Mouse (Mus musculus): ENCODE data around the gene Nol6. TPM values are rescaled to one million over a fixed set of nuclear protein-coding genes. Genes with fewer than 3 reads are reported as not detected.
"Not testable (repeated sequence)": the region's sequence is repeated elsewhere in the genome, so short reads cannot be mapped to it uniquely, and the experiment has no call there.

Gene Nol6
- total RNA-seq, 4 experiments from 2014 or later, result 101 to 113 (median 103) TPM

- no peak for DNase-seq (ENCODE audit: low spot score in 2 of 2)
Measured at GRCm38 (mm10) chr4:41084819-41085218, 39.4 kb downstream of the Nol6 start.

- DNase-seq (ENCODE audit: low spot score in 2 of 2), result not testable (repeated sequence)
Measured at GRCm38 (mm10) chr4:41082803-41083202, 41.5 kb downstream of the Nol6 start.

DNA sequence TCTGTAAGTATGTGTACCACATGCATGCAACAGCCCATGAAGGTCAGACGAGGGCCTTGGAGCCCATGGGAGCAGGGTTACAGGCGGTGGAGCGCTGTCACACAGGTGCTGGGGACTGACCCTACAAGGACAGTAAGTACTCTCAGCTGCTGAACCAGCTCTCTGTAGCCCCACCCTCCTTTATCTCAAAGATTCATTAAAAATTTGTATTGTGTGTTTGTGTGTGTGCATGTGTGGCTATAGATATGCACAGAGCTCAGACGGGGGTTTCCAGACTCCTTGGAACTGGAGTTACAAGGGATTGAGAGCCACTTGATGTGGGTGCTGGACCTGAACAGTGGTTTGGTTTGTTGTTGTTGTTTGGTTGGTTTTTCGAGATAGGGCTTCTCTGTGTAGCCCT lies 42.5 kb downstream of the Nol6 start:
- no peak for DNase-seq (ENCODE audit: low spot score in 2 of 2)

DNA sequence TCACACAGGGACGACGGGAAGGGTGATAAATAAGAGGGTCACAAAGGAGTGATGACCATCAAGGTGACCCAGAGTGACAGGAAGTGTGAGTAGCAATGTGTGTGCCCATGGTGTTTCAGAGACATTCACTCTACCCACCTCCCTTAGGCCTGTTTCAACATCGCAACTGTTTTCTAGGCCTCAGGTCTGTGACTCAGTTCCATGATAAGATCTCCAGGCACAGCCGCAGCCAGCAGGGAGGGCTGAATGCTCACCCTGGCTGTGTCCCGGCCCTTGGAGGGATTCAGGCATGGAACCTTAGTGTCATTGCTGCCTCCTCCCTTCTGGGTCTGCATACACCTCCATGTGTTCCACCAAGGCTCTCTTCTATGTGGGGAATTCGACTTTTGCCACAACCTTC lies 45.5 kb downstream of the Nol6 start:
- no peak for DNase-seq (ENCODE audit: low spot score in 2 of 2)

DNA sequence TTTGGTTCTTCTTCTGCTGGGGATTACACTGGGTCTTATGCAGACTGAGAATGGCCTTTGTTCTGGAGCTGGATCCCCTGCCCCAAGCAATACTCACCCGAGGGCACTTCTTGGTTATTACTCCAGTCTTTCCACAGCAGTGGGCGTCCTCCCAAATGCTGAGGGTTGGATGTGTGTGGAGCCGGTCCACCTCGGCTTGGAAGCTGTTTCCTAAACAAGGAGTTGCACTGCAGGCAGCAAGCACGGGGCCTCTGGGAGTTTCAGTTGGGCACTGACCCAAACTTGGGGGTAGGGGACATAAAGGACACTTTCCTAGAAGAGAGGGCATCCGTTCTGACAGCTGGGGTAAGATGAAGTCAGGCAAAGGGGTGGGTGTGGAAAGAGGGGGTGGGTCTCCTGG lies 49.8 kb downstream of the Nol6 start:
- DNase-seq (ENCODE audit: low spot score in 2 of 2), result no peak

DNA sequence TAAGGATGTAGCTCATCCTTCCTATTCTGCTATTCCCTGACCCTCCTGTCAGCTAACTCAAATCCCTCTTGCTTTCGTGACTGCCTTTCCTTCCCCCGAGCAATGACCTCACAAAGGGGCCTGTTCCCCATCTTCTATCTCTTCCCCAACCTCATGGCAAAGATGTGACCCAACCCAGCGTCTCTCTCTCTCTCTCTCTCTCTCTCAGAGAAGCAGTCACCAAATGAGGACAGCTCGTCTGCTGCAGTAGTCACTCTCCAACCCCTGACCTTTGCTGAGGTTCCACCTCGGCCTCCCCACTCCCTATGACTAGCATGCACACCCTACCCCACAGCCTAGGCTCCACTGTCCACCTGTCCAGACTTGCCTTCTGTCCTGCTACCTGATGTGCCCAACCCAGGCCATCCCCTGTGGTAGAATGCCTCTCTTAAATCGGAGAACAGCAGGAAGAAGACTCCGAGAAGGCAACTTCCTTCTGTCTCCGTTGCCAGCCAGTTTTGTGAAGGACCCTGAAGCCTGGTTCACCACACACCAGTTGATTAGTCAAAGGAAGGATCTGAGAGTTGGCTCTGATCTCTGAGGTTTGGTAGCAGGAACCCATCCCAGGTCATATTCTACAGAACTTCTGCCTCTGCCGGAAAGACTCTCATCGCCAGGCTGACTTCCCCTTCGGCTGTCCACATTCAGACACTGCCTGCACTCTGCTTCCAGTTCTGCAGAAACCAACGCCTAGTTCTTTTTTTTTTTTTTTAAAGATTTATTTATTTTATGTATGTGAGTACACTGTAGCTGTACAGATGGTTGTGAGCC lies 51.0 kb downstream of the Nol6 start:
- DNase-seq (ENCODE audit: low spot score in 2 of 2), result no peak

- no peak for DNase-seq (ENCODE audit: low spot score in 2 of 2)
Measured at GRCm38 (mm10) chr4:41071500-41072429, 52.5 kb downstream of the Nol6 start.

- DNase-seq (ENCODE audit: low spot score in 2 of 2), result no peak
Measured at GRCm38 (mm10) chr4:41065196-41065595, 59.1 kb downstream of the Nol6 start.

Other genes starting within 250 kb of the Nol6 start
- not detected for gene Spink4, start 204.4 kb downstream of the Nol6 start, total RNA-seq (2022)
- gene Bag1, start 176.2 kb downstream of the Nol6 start, total RNA-seq (2022), result 100 to 1,000 TPM; 134 to 161 (median 142) TPM
- 10 to 100 TPM; 67.5 to 80.0 (median 74.2) TPM for gene Chmp5, start 176.0 kb downstream of the Nol6 start, total RNA-seq (2022)
- 10 to 100 TPM; 69.6 to 78.0 (median 76.1) TPM for gene Nfx1, start 153.5 kb downstream of the Nol6 start, total RNA-seq (2022)
- gene Aqp7, start 76.3 kb downstream of the Nol6 start, total RNA-seq (2022), result not detected
- gene Aqp3, start 26.3 kb downstream of the Nol6 start, total RNA-seq (2022), result not detected
- 10 to 100 TPM; 76.8 to 93.6 (median 82.0) TPM for gene Ube2r2, start 11.3 kb upstream of the Nol6 start, total RNA-seq (2022)
- gene Ubap2, start 150.7 kb upstream of the Nol6 start, total RNA-seq (2022), result 10 to 100 TPM; 45.8 to 58.7 (median 50.2) TPM
- gene Dcaf12, start 190.4 kb upstream of the Nol6 start, total RNA-seq (2022), result 10 to 100 TPM; 35.5 to 42.6 (median 39.6) TPM
- 10 to 100 TPM; 42.1 to 48.0 (median 44.9) TPM for gene Ubap1, start 224.5 kb upstream of the Nol6 start, total RNA-seq (2022)

Data from layer of hippocampus, adult 8-10 months (tissue).